In genomic region chr3:128088207-128088606, GRCm38 (mm10) we compare ENCODE assay signal across 9 mouse cellular contexts.
DNase-seq lines count a peak whose midpoint lies in the region; ATAC-seq lines count a peak whose summit lies in the region.
"Had no signal": no experiment of that assay in that cellular context is flagged by ENCODE, and none has a peak within 500 bp of the region (broad histone marks: within the 10 kb centered on the region; RNA-seq: fewer than 3 reads in every experiment).

No protein-coding gene starts in this region.

- 24% methylated on average over 4 of the region's 4 CpGs for WGBS in forebrain, embryonic 15.5 days
- WGBS in limb, embryonic 12.5 days, result 53% methylated on average over 4 of the region's 4 CpGs
- WGBS in neural tube, embryonic 12.5 days, result 59% methylated on average over 4 of the region's 4 CpGs

- H3K9ac ChIP-seq in forebrain, embryonic 15.5 days (replicated peaks), result no peak overlapping the region
- no peak overlapping the region for H3K9ac ChIP-seq in limb, embryonic 12.5 days (replicated peaks)
- H3K9ac ChIP-seq in neural tube, embryonic 12.5 days, result no peak overlapping the region

- DNase-seq in cerebellum, postnatal 36 days, result peak; percentile 3 to 5
- DNase-seq in cerebellum, adult 18-20 months, result no peak
- peak; percentile 44 for DNase-seq in ZHBTc4 (ENCODE audit: low read depth, low spot score)
- peak; percentile 34 for DNase-seq in kidney, adult 9 months
- DNase-seq in natural killer cell, adult 2 months (ENCODE audit: low spot score in 2 of 2), result no peak

- no peaks in the 10 kb centered on the region for H3K4me1 ChIP-seq in forebrain, embryonic 15.5 days
- no peaks in the 10 kb centered on the region for H3K4me1 ChIP-seq in limb, embryonic 12.5 days (replicated peaks)
- no peaks in the 10 kb centered on the region for H3K4me1 ChIP-seq in neural tube, embryonic 12.5 days

- H3K27me3 ChIP-seq in forebrain, embryonic 15.5 days, result no peaks in the 10 kb centered on the region
- H3K27me3 ChIP-seq in limb, embryonic 12.5 days, result no peaks in the 10 kb centered on the region; the same call in 1 of the 2 replicates
- H3K27me3 ChIP-seq in neural tube, embryonic 12.5 days (replicated peaks), result no peaks in the 10 kb centered on the region

- no peak overlapping the region for H3K27ac ChIP-seq in forebrain, embryonic 15.5 days (replicated peaks)
- H3K27ac ChIP-seq in limb, embryonic 12.5 days, result no peak overlapping the region
- no peak overlapping the region for H3K27ac ChIP-seq in neural tube, embryonic 12.5 days
- H3K27ac ChIP-seq: macrophage had no signal

- H3K4me3 ChIP-seq in forebrain, embryonic 15.5 days, result no peak overlapping the region
- no peak overlapping the region for H3K4me3 ChIP-seq in limb, embryonic 12.5 days (replicated peaks)
- no peak overlapping the region for H3K4me3 ChIP-seq in neural tube, embryonic 12.5 days

- H3K4me2 ChIP-seq in forebrain, embryonic 15.5 days (replicated peaks), result no peak overlapping the region
- H3K4me2 ChIP-seq in limb, embryonic 12.5 days, result no peak overlapping the region
- no peak overlapping the region for H3K4me2 ChIP-seq in neural tube, embryonic 12.5 days (replicated peaks)

- H3K9me3 ChIP-seq in forebrain, embryonic 15.5 days, result no peaks in the 10 kb centered on the region
- H3K9me3 ChIP-seq in limb, embryonic 12.5 days, result no peaks in the 10 kb centered on the region
- H3K9me3 ChIP-seq in neural tube, embryonic 12.5 days, result no peaks in the 10 kb centered on the region

- no peaks in the 10 kb centered on the region for H3K36me3 ChIP-seq in forebrain, embryonic 15.5 days
- H3K36me3 ChIP-seq in limb, embryonic 12.5 days, result no peaks in the 10 kb centered on the region
- H3K36me3 ChIP-seq in neural tube, embryonic 12.5 days, result no peaks in the 10 kb centered on the region

- ATAC-seq in forebrain, embryonic 15.5 days (replicated peaks), result peak; percentile 98
- peak; percentile 73; the same call in 1 of the 2 replicates for ATAC-seq in limb, embryonic 12.5 days (ENCODE audit: insufficient number of reproducible peaks, insufficient read depth, low FRiP score, low TSS enrichment, low read depth)
- peak; percentile 86 for ATAC-seq in neural tube, embryonic 12.5 days (ENCODE audit: low FRiP score, low read depth)

Comparison
In these comparisons a context has a peak if more than half of its experiments do, and no peak if none do; other contexts are left out.
1. DNase-seq: peak in cerebellum, postnatal 36 days (2 of 2), ZHBTc4 (single experiment) and kidney, adult 9 months (single experiment); none in cerebellum, adult 18-20 months (0 of 2) and natural killer cell, adult 2 months (0 of 2).
2. Peak in every context shown above with its lines, with median percentiles within 50 percentile points of each other: ATAC-seq.